Mouse (Mus musculus) neural tube, embryonic 10.5 days (tissue): ENCODE results near the gene Fgf18.

Source experiments
- DNase-seq: peaks from one replicate; pipeline ENCODE4 v3.0.0-alpha.2; 2017; ENCODE audit warnings: low spot score; ENCODE audit errors: extremely low spot score

Fgf18 gene

GRCm38 (mm10) chr11:33147171-33147571, at the start of gene Fgf18:
Gene Fgf18, minus strand, starts transcription at chr11:33147400.
- no peak for DNase-seq

GRCm38 (mm10) chr11:33196447-33197132, 49.4 kb upstream of the Fgf18 start:
- peak; percentile 65 for DNase-seq

DNA sequence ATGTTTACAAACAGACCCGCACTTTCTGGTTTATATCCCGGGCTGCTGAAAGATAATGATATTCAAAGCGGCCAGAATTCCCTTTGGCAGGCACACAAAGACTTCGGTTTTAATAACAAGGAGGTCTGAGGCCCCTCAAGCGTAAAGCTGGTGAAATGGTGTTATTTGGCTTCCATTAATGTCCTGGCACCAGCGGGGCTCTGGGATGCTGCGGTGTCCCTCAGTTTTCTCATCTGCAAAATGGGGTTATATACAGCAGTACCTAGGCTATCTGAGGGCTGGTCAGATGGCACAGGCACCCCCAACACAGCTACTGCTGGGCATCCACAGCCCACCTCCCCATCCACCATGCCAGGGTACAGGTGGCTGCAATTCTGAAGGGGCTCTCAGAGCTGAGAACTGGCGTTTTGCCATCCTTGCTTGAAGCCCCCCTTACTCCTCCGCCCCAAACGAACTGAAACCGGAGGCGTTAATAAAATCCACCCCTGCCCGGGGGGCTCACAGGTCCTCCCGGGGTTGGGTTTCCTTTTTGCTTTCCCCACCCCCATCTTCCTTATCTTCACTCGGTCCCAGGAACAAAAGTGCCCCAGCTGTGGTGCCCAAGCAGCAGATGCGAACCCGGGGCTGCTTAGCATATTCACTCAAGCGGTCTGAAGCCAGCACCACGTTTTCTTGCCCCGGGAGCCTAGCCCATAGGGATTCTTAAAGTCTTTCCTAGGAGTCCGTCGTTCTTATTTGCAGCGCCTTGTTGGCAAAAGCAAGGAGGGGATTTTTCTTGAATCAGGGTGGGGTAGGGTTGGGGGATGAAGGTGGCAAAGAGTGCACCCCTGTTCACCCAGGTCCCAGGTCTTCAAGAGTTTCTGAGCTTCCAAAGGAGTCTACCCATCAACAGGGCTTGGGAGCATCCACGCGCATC, 48.6 kb upstream of the Fgf18 start:
- DNase-seq: no peak

- DNase-seq: peak; percentile 43
Measured at GRCm38 (mm10) chr11:33195061-33195460, 47.9 kb upstream of the Fgf18 start.

DNA sequence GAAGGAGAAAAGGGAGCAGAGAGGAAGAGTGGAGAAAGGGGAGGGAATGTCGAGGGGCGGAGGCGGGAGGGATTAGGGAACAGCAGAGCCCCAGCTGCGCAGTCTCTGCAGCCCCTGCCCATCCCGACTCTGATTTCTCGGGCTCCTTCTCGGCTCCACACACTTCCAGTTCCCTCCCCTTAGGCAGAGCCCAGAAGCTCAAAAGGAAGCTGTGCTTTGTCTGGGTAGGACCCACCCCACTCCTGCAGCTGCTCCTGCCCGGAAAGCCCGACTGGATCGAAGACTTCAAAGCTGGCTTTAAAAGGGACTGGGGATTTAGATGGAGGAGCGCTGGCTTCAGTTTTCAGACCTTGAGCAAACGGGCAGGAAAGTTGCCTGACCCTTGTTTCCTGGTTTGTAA, 46.5 kb upstream of the Fgf18 start:
- peak; percentile 44 for DNase-seq

GRCm38 (mm10) chr11:33181804-33182203, 34.6 kb upstream of the Fgf18 start:
- DNase-seq: no peak

GRCm38 (mm10) chr11:33180701-33181116, 33.5 kb upstream of the Fgf18 start:
- peak; percentile 51 for DNase-seq

DNA sequence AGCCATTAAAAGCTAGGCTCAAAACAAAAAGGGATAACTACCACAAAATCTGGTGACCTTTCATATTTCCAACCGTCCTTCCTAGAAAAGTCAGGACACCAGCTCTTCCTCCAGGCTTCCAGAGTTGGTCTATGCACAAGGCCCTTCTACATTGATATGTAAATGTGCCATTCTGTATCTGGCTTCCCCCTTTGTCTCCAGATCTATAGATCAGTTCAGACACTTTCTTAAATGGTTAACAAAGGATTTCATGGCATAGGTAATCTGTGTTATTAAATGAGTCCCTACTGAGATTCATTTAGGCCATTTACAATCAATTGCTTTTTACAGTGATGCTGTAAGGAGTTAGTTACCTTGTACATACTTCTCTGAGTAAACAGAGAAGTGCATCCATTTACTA, 32.6 kb upstream of the Fgf18 start:
- no peak for DNase-seq

DNA sequence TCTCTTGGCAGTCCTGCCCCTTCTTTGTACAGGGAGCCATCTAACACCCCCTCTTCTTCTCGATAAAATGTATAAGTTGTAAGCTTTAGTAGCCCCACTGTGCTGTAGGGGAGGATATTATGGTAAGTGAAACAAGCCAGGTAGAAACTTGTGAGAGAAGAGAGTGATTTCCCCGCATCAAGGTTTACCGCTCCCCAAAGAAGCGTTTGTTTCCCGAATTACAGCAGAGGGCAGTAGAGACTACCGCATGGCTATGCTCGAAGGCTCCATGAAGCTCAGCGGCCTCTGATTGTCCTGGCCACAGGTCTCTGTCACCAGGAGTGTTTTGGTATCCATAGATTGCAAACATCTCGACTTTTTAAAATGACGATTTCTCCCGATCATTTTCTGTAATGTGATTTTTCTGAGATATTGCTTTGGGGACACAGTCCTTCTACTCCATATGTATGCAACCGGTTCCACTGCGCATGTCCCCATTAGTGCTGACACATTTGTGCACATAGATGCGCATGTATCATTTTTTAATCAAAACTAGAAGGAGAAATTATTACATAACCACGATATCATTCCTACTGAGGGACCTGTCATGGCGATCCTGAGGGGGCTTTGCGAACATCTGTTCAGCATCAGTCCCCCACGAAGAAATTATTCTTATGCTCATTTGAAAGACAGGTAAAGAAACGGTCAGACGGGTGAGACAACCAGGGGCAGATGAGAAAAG, 29.5 kb upstream of the Fgf18 start:
- DNase-seq: peak; percentile 53

DNA sequence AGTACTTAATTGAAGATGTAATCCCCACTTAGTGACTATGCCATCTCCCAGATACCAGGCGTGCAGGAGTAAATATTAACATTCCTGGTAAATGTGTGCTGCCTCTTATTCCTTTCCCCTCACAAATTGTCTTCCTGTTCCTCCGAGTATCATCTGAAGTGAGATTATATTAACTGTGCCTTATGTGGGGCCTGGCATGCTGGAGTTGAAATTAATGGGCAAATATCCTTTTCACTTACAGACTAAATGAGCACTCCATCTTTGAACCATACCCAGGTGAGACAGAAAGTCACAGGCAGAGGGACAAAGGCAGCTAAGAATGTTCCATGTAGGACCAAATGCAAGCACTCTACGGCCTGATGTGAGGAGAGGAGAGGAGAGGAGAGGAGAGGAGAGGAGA, 28.6 kb upstream of the Fgf18 start:
- DNase-seq: no peak

GRCm38 (mm10) chr11:33170489-33170888, 23.3 kb upstream of the Fgf18 start:
- peak; percentile 65 for DNase-seq

GRCm38 (mm10) chr11:33162998-33163506, 15.9 kb upstream of the Fgf18 start, which contains the start of gene Npm1:
Gene Npm1, minus strand, starts transcription at chr11:33163206.
- DNase-seq: peak; percentile 99

DNA sequence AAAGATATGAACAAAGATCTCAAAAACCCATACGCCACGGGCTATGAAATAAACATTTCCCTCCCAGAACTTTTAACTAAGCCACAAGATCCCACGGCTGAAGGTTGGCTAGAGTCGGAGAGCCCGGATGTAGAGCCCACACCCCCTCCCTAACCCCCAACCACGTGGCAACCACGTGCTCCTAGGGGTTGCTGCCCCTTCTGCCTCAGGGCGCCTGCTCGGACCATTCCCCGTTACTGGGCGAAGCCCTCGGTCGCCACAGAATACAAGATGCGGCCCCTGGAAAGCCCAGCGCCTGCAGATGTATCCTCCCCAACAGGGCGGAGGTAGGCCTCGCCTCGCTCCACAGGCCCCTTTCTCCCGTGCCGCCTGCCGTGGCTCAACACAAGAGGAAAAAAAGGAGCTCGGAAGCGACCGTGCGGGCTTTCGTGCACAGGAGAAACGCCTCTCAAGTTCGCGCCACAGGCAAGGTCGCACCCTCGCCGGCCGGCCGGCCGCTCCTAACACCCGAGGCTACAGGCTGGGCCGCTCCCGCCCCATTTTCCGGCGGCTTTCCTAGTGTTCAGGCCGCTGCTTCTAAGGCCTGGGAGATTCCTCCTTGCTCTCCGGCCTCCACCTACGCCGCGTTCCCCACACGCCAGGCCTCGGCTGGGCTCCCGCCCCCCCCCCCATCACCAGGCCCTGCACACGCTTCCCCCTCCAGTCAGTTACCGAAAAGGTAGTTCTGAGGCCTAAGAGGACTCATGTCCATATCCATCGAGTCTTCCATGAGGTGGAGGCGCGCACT, 15.2 kb upstream of the Fgf18 start:
- peak; percentile 79 for DNase-seq

GRCm38 (mm10) chr11:33159741-33160140, 12.5 kb upstream of the Fgf18 start:
- no peak for DNase-seq

GRCm38 (mm10) chr11:33157453-33158196, 10.4 kb upstream of the Fgf18 start:
- no peak for DNase-seq

GRCm38 (mm10) chr11:33156436-33157015, 9.3 kb upstream of the Fgf18 start:
- DNase-seq: no peak

DNA sequence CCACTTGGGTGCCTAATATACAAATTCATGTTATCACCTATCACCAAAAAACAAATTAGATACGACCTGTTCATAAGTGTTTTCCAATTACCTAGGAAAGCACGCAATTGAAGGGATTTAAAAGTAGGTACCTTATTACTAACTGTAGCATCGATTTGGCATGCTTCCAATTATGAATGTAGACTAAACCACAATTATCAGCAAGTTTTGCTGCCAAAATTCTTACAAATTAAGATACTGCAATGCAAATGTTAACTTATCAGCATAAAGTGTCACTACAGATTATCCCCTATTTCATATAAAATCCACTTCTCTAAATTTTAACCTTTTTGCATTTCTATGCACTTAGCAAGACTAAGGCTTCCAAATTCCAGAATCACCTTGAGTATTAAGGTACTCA, 7.3 kb upstream of the Fgf18 start:
- DNase-seq: no peak

DNA sequence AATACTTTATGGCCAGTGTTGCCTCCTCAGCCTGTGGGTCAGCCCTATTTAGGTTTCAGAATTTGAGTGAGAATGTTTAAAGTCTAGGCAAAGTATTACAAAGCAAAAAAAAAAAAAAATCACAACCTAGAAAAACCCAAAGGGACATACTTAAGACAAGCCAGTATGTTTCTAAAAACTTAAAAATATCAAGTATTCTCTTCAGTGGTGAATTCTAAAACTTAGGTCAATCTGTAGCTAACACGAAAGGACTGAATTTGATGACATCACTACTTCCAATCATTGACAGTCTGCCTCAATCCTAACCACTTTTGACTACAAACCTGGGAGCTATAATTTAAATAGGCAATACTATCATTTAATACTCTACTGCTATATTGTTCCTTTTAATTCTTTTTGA, 5.8 kb upstream of the Fgf18 start:
- no peak for DNase-seq

GRCm38 (mm10) chr11:33151780-33152145, 4.6 kb upstream of the Fgf18 start:
- DNase-seq: no peak
